Mouse (Mus musculus) mammary gland, adult 2 months (tissue): ENCODE results near the gene Ccin. TPM values are rescaled to one million over a fixed set of nuclear protein-coding genes. Genes with fewer than 3 reads are reported as not detected.

ENCODE experiments used
- polyA plus RNA-seq: library from polyadenylated mRNA; depleted of rRNA; stranded (reverse); fragments of >200 nt; gene quantifications from 2 replicates; pipeline ENCODE4 v1.2.3, GENCODE M21; 2012; ENCODE audit warnings: low replicate concordance; rRNA removed

The Ccin gene
- 0.22 and 0.23 TPM in 2 replicates for polyA plus RNA-seq

GRCm38 (mm10) chr4:43983181-43983580, at the start of gene Ccin:
Gene Ccin (plus strand): TSS chr4:43983483.

GRCm38 (mm10) chr4:43957292-43957845, 25.9 kb upstream of the Ccin start, which contains the start of gene Glipr2:
Gene Glipr2 (plus strand): TSS chr4:43957401.

GRCm38 (mm10) chr4:44004126-44004525, 20.8 kb downstream of the Ccin start, which contains the start of gene Clta:
Gene Clta (plus strand): TSS chr4:44004452.

Other genes starting within 250 kb of the Ccin start
- 0.14 TPM in 1 of 2 replicates, not detected in the other for gene Olfr159, start 212.5 kb upstream of the Ccin start, polyA plus RNA-seq
- gene Olfr156, start 159.6 kb upstream of the Ccin start, polyA plus RNA-seq, result 0.10 TPM in 1 of 2 replicates, not detected in the other
- gene Olfr157, start 143.3 kb upstream of the Ccin start, polyA plus RNA-seq, result not detected in 2 replicates
- not detected in 2 replicates for gene Olfr155, start 131.9 kb upstream of the Ccin start, polyA plus RNA-seq
- 21.4 and 25.5 TPM in 2 replicates for gene Reck, start 108.0 kb upstream of the Ccin start, polyA plus RNA-seq
- gene Glipr2, start 26.1 kb upstream of the Ccin start, polyA plus RNA-seq, result 20.5 and 26.7 TPM in 2 replicates
- gene Clta, start 21.0 kb downstream of the Ccin start, polyA plus RNA-seq, result 86.8 and 209 TPM in 2 replicates
- 17.4 and 18.9 TPM in 2 replicates for gene Gne, start 100.7 kb downstream of the Ccin start, polyA plus RNA-seq